Mouse (Mus musculus) erythroblast, adult 5-6 weeks (primary cell): Measurements from ENCODE around the gene Il22. TPM values are rescaled to one million over a fixed set of nuclear protein-coding genes. Genes with fewer than 3 reads are reported as not detected.
"Not testable (repeated sequence)": the region's sequence is repeated elsewhere in the genome, so short reads cannot be mapped to it uniquely, and the experiment has no call there.

Source experiments
- ATAC-seq: replicated peaks from 2 replicates; pipeline ENCODE4 v1.8.0; 2016; ENCODE audit warnings: moderate number of reproducible peaks, mild to moderate bottlenecking, moderate TSS enrichment, inconsistent platforms; ENCODE audit not compliant: poor library complexity, low FRiP score, severe bottlenecking
- total RNA-seq, 2 experiments: library from RNA; stranded (forward) in 1 of 2; stranded (reverse) in 1 of 2; fragments of 150-400 nt in 1 of 2; fragments of 200-764, 138-1000 nt in 1 of 2; gene quantifications; 2 replicates each; pipeline versions ENCODE4 v1.2.3 to v1.2.4; 2015 to 2017; ENCODE audit warnings: low replicate concordance in 2 of 2

Il22 gene
- total RNA-seq (2015; ENCODE audit: low replicate concordance): not detected in 2 replicates
- total RNA-seq (2017; ENCODE audit: low replicate concordance): not detected in 2 replicates

GRCm38 (mm10) chr10:118204642-118205041, at the start of gene Il22:
Gene Il22 (plus strand): TSS chr10:118204942.
- ATAC-seq: no peak

GRCm38 (mm10) chr10:118155932-118156331, 48.8 kb upstream of the Il22 start:
- no peak for ATAC-seq

- no peak for ATAC-seq
Observed at GRCm38 (mm10) chr10:118161131-118161530, 43.6 kb upstream of the Il22 start.

DNA sequence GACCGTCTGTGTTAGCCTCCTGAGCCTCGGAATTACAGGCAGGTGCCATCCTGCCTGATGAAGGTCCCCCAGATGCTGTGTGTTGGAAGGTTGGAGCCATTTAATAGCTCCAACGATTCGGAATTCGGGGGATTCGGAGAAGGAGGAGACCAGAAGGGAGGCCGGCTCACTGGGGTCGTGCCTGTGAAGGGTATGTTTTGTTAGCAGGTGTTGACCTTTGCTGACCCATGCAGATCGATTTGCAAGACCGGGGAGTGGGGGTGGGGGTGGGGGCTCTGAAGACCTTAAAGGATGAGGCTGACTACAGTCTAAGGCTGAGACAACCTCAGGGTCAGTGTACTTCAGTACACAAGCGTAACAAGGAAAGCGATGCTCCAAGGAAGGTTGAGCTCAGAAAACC, 35.5 kb upstream of the Il22 start:
- no peak for ATAC-seq

- ATAC-seq: no peak
Observed at GRCm38 (mm10) chr10:118172416-118172815, 32.3 kb upstream of the Il22 start.

- ATAC-seq: no peak
Observed at GRCm38 (mm10) chr10:118172876-118173275, 31.9 kb upstream of the Il22 start.

- ATAC-seq: not testable (repeated sequence)
Observed at GRCm38 (mm10) chr10:118175542-118175941, 29.2 kb upstream of the Il22 start.

- ATAC-seq: no peak
Observed at GRCm38 (mm10) chr10:118178735-118179151, 26.0 kb upstream of the Il22 start.

GRCm38 (mm10) chr10:118179265-118179664, 25.5 kb upstream of the Il22 start:
- no peak for ATAC-seq

- not testable (repeated sequence) for ATAC-seq
Observed at GRCm38 (mm10) chr10:118195150-118195549, 9.6 kb upstream of the Il22 start.

GRCm38 (mm10) chr10:118215719-118216393, 11.1 kb downstream of the Il22 start:
- ATAC-seq: not testable (repeated sequence)

GRCm38 (mm10) chr10:118227629-118228028, 22.9 kb downstream of the Il22 start:
- ATAC-seq: not testable (repeated sequence)

DNA sequence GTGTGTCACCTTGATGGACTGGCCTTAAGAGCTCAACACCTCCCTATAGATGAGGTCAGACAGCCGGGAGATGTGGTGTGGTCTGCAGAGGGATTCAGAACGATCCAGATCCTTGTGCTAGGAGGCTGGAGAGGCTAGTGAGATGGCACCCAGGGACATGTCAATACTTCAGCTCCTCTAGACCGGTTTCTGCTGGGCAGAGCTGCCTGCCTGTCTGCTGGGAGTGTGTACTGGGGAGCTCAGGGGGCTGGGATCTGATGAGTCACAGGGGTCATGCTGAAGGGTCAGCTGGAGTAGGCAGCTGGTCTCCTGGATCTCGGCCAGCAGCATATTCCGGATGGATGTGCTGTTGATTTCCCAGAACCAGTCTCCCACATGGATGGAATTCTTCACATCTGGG, 27.9 kb downstream of the Il22 start:
- ATAC-seq: not testable (repeated sequence)

DNA sequence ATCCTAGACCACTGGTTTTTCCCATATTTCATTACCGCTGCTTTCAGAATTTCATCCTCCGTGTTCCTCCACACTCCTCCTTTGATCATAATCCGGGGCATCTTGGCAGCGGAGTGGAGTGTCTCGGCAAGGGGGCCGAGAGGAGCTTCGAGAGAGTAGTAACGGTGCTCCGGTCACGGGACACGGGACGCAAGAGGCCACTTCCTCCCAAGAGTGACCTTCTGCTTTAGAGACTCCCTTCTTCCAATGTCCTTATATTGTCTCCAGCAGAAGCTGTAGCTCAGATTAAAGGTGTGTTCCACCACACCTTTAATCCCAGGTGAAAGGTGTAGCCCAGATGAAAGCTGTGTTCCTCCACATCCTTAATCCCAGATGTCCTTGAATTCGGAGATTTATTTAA, 35.9 kb downstream of the Il22 start, which contains the start of gene Gm32717:
Gene Gm32717 (minus strand): TSS at position 101 of the 400 bp plus-strand sequence.
- not testable (repeated sequence) for ATAC-seq

DNA sequence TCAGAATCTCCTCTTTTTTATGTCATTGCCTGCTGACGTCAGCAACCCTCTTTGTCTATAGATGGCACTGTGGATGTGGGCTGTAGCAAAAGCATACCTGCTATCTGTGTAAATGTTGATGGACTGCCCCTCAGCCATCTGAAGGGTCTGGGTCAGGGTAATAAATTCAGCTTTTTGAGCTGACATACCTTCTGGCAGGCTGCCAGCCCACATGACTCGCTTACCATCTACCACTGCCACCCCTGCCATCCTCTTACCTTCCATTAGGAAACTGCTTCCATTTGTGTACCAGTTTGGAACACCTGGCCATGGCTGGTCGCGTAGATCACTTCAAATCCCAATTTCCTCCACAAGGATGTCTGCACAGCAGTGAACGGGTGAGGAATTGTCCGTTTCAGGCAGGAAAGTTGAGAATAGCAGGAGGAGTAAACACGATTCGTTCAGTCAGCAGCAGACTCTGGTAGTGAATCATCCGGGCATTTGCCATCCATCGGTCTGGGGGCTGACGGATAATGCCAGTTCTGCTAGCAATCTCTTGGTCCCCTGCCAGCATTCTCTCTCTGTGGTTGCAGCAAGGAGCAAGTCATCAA, 44.4 kb downstream of the Il22 start:
- not testable (repeated sequence) for ATAC-seq

DNA sequence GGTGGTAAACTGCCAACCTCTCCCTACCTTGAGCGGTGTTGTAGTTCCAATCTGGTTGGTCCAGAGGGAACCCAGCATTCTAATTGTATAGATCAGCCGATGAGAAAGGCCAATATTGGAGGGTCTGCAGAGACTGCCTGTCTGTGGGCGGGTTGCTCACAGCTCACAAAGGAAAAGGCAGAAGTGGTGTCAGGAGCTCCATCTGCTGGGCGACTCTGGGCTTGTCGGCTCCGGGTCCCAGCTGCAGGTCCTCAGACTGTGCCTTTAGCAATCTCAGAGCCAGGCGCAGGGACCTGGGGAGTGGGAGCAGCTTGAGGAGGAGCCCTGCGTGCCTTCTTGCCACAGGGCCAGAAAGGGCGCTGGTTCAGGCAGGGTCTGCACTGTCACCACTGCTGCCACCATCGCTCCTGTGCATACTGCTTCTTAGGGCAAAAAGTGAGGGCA, 46.1 kb downstream of the Il22 start:
- ATAC-seq: no peak

GRCm38 (mm10) chr10:118258388-118258787, 53.6 kb downstream of the Il22 start, which contains the start of gene Gm32802:
Gene Gm32802 (plus strand): TSS chr10:118258688.
- ATAC-seq: not testable (repeated sequence)
